Mouse (Mus musculus): ENCODE data around the gene Pnma1. TPM values are rescaled to one million over a fixed set of nuclear protein-coding genes. Genes with fewer than 3 reads are reported as not detected.

Pnma1 gene
- polyA plus RNA-seq, 2 experiments, result 0.39 to 0.55 TPM

GRCm38 (mm10) chr12:84192741-84193641 is 44.7 kb upstream of the Pnma1 start:
- Histone ChIP-seq H3K27ac (replicated peaks; ENCODE audit: low read depth, low read length) (peak overlapping the region; percentile 94), H3K27me3 (ENCODE audit: control insufficient read depth, insufficient read depth, low read length) (no peaks in the 10 kb centered on the region), H3K4me3 (replicated peaks; ENCODE audit: low read length) (peak overlapping the region; percentile 81), H3K4me2 (replicated peaks; ENCODE audit: low read depth, low read length, severe bottlenecking) (peak overlapping the region; percentile 98), H3K9ac (ENCODE audit: low read depth, low read length, severe bottlenecking) (peak overlapping the region; percentile 83), H3K36me3 (ENCODE audit: control insufficient read depth, insufficient read depth, low read length) (no peaks in the 10 kb centered on the region), H3K9me3 (ENCODE audit: control insufficient read depth, low read length) (no peaks in the 10 kb centered on the region), H3K4me1 (ENCODE audit: control insufficient read depth, insufficient read depth, low read length) (peaks cover 47% of the 10 kb centered on the region)
- DNase-seq (ENCODE audit: low spot score) (no peak), ATAC-seq (ENCODE audit: low FRiP score, low read depth) (peak; percentile 8; the same call in 1 of the 2 replicates)
- TF ChIP-seq POLR2A (IDR thresholded peaks at IDR 0.05; ENCODE audit: borderline replicate concordance, extremely low read depth, insufficient read depth, insufficient read length), result no peak
- 0% methylated on average over 53 of the region's 102 CpGs for WGBS

- DNase-seq (ENCODE audit: low spot score) (no peak), ATAC-seq (ENCODE audit: low FRiP score, low read depth) (no peak)
- peak overlapping the region; percentile 81 for H3K4me3 ChIP-seq (replicated peaks; ENCODE audit: low read length)
- no peaks in the 10 kb centered on the region for H3K27me3 ChIP-seq (ENCODE audit: control insufficient read depth, insufficient read depth, low read length)
- no peak for TF ChIP-seq POLR2A (IDR thresholded peaks at IDR 0.05; ENCODE audit: borderline replicate concordance, extremely low read depth, insufficient read depth, insufficient read length)
- WGBS, result 8% methylated on average over 12 of the region's 13 CpGs
- peak overlapping the region; percentile 83 for H3K9ac ChIP-seq (ENCODE audit: low read depth, low read length, severe bottlenecking)
- no peaks in the 10 kb centered on the region for H3K36me3 ChIP-seq (ENCODE audit: control insufficient read depth, insufficient read depth, low read length)
- H3K27ac ChIP-seq (replicated peaks; ENCODE audit: low read depth, low read length), result 0 out of 2 replicates have a peak overlapping the region, but pooled peaks have one; percentile 94
- no peaks in the 10 kb centered on the region for H3K9me3 ChIP-seq (ENCODE audit: control insufficient read depth, low read length)
- peak overlapping the region; percentile 98 for H3K4me2 ChIP-seq (replicated peaks; ENCODE audit: low read depth, low read length, severe bottlenecking)
- peaks cover 54% of the 10 kb centered on the region for H3K4me1 ChIP-seq (ENCODE audit: control insufficient read depth, insufficient read depth, low read length)
These were observed 44.0 kb upstream of the Pnma1 start for GRCm38 (mm10) chr12:84192280-84192679.

- peak overlapping the region; percentile 83; the same call in 1 of the 2 replicates for H3K9ac ChIP-seq (ENCODE audit: low read depth, low read length, severe bottlenecking)
- peak overlapping the region; percentile 81 for H3K4me3 ChIP-seq (replicated peaks; ENCODE audit: low read length)
- H3K9me3 ChIP-seq (ENCODE audit: control insufficient read depth, low read length), result no peaks in the 10 kb centered on the region
- WGBS, result 13% methylated on average over 5 of the region's 5 CpGs
- ATAC-seq (ENCODE audit: low FRiP score, low read depth), result no peak
- no peak overlapping the region for H3K27ac ChIP-seq (replicated peaks; ENCODE audit: low read depth, low read length)
- no peak for TF ChIP-seq POLR2A (IDR thresholded peaks at IDR 0.05; ENCODE audit: borderline replicate concordance, extremely low read depth, insufficient read depth, insufficient read length)
- H3K4me1 ChIP-seq (ENCODE audit: control insufficient read depth, insufficient read depth, low read length), result peaks cover 59% of the 10 kb centered on the region
- no peak for DNase-seq (ENCODE audit: low spot score)
- no peaks in the 10 kb centered on the region for H3K36me3 ChIP-seq (ENCODE audit: control insufficient read depth, insufficient read depth, low read length)
- H3K27me3 ChIP-seq (ENCODE audit: control insufficient read depth, insufficient read depth, low read length), result no peaks in the 10 kb centered on the region
- H3K4me2 ChIP-seq (replicated peaks; ENCODE audit: low read depth, low read length, severe bottlenecking), result peak overlapping the region; percentile 98
These were observed 43.5 kb upstream of the Pnma1 start for GRCm38 (mm10) chr12:84191770-84192169.

DNA sequence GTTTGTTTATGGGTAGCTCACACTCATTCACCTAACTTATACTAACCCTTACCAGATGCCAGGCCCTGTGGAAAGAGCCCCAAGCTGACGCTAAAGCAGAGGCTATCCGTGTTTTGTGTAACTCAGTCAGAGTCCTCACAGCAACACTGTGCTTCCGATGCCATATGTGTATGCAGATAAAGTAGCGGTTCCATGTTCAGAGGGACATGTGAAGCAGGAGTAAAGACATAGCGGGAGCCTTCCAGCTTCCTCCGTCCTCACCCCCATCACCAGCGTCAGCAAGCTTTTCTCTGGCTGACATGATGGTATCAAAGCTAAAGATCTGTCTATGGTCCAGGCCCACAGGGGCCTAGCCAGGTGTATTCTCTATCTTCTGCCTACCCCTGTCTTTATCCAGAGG is 42.9 kb upstream of the Pnma1 start:
- 0 out of 2 replicates have a peak overlapping the region, but pooled peaks have one; percentile 81 for H3K4me3 ChIP-seq (replicated peaks; ENCODE audit: low read length)
- WGBS, result 42% methylated on average over 7 of the region's 7 CpGs
- H3K9ac ChIP-seq (ENCODE audit: low read depth, low read length, severe bottlenecking), result no peak overlapping the region
- no peaks in the 10 kb centered on the region for H3K9me3 ChIP-seq (ENCODE audit: control insufficient read depth, low read length)
- H3K27me3 ChIP-seq (ENCODE audit: control insufficient read depth, insufficient read depth, low read length), result no peaks in the 10 kb centered on the region
- peak overlapping the region; percentile 98 for H3K4me2 ChIP-seq (replicated peaks; ENCODE audit: low read depth, low read length, severe bottlenecking)
- H3K36me3 ChIP-seq (ENCODE audit: control insufficient read depth, insufficient read depth, low read length), result 0 out of 2 replicates have a peak, but pooled peaks cover 5% of the 10 kb centered on the region
- TF ChIP-seq POLR2A (IDR thresholded peaks at IDR 0.05; ENCODE audit: borderline replicate concordance, extremely low read depth, insufficient read depth, insufficient read length), result no peak
- DNase-seq (ENCODE audit: low spot score) (no peak), ATAC-seq (ENCODE audit: low FRiP score, low read depth) (no peak)
- no peak overlapping the region for H3K27ac ChIP-seq (replicated peaks; ENCODE audit: low read depth, low read length)
- peaks cover 59% of the 10 kb centered on the region for H3K4me1 ChIP-seq (ENCODE audit: control insufficient read depth, insufficient read depth, low read length)

DNA sequence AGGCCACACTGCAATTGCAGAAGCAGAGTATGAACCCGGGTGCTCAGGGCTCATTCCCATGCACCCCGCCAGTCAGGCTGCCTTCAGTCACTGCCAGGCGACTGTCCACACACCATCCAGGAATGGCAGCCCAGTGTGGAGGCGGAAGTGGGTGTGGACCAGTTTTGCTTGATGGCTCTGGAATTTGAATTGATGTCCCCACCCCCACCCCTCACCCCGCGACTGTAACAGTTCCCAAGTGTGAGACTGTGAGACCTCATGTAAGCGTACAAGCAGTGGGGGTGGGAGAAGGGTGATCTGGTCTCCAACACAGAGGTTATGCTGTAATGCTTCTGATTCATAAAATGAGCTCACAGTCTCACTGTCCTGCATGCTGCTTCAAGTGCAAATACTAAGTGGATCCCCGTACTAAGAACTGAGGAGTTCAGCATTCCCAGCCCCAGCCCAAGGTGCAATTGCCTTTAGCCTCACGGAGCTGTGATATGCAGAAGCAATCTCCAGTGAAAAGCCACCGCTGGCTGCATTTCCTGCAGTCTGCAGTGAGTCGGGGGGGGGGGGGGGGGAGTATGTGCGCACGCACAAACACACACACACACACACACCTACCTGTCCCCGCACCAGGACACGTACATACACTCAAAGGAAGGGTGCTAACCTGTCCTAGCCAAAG is 42.0 kb upstream of the Pnma1 start:
- no peaks in the 10 kb centered on the region for H3K27me3 ChIP-seq (ENCODE audit: control insufficient read depth, insufficient read depth, low read length)
- ATAC-seq (ENCODE audit: low FRiP score, low read depth) (no peak), DNase-seq (ENCODE audit: low spot score) (no peak)
- 0 out of 2 replicates have a peak, but pooled peaks cover 7% of the 10 kb centered on the region for H3K36me3 ChIP-seq (ENCODE audit: control insufficient read depth, insufficient read depth, low read length)
- H3K4me2 ChIP-seq (replicated peaks; ENCODE audit: low read depth, low read length, severe bottlenecking), result peak overlapping the region; percentile 98; the same call in 1 of the 2 replicates
- H3K4me1 ChIP-seq (ENCODE audit: control insufficient read depth, insufficient read depth, low read length), result peaks cover 66% of the 10 kb centered on the region
- WGBS, result 27% methylated on average over 13 of the region's 15 CpGs
- H3K9ac ChIP-seq (ENCODE audit: low read depth, low read length, severe bottlenecking), result no peak overlapping the region
- no peak for TF ChIP-seq POLR2A (IDR thresholded peaks at IDR 0.05; ENCODE audit: borderline replicate concordance, extremely low read depth, insufficient read depth, insufficient read length)
- no peaks in the 10 kb centered on the region for H3K9me3 ChIP-seq (ENCODE audit: control insufficient read depth, low read length)
- H3K27ac ChIP-seq (replicated peaks; ENCODE audit: low read depth, low read length), result no peak overlapping the region
- H3K4me3 ChIP-seq (replicated peaks; ENCODE audit: low read length), result no peak overlapping the region

Measured in limb, embryonic 14.5 days (tissue).